Mouse (Mus musculus): ENCODE results near the gene Gm3248.
"Not testable (repeated sequence)": the region's sequence is repeated elsewhere in the genome, so short reads cannot be mapped to it uniquely, and the experiment has no call there.

Gene Gm3248

DNA sequence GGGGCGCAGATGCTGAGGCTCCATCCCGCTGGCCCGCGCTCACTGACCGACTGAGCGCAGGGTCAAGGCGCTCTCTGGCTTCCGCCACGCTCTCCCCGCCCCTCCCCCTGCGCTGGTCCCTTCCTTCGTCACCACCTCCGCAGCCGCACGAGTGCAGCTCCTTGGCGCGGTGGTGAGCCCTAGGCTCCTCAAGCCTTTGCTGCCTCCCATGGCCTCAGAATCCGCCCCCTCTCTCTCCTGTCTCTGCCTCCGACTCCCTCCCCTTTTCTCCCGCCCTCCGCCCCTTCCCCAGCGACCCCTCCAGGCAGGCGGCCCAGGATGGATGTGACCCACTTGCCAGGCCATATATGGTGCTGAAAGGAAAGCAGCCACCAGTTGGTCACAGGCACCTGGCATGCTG lies at the start of gene Gm3248:
Gm3248 (minus strand) TSS at position 111 of the 400 bp plus-strand sequence.
- DNase-seq (ENCODE audit: inconsistent ontology term): peak; percentile 20

- DNase-seq (ENCODE audit: inconsistent ontology term): not testable (repeated sequence)
Observed at GRCm38 (mm10) chr14:5987136-5987535, 25.6 kb upstream of the Gm3248 start.

DNA sequence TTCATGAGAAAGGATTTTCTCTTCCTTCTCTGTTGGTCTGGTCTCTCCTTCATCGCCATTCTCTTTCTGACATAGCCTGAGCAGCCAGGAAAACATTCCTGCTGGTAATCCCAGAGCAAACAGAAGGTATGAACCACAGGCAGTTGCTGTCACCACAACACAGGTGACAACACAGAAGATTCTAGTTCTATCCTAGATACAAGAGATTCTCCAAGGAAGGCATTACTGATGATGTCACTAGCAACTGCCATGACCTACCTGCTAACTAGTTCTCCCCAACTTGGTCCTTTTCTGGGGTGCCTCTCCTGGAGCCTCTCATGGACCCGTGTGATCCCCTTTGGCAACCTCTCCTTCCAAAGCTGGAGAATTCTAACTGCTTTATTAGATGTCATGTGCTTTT lies 17.5 kb upstream of the Gm3248 start, which contains the start of gene Gm3453:
Gm3453 (minus strand) TSS at position 101 of the 400 bp plus-strand sequence.
- not testable (repeated sequence) for DNase-seq (ENCODE audit: inconsistent ontology term)

GRCm38 (mm10) chr14:5962441-5962840 lies 896 bp upstream of the Gm3248 start:
- DNase-seq (ENCODE audit: inconsistent ontology term): not testable (repeated sequence)

DNA sequence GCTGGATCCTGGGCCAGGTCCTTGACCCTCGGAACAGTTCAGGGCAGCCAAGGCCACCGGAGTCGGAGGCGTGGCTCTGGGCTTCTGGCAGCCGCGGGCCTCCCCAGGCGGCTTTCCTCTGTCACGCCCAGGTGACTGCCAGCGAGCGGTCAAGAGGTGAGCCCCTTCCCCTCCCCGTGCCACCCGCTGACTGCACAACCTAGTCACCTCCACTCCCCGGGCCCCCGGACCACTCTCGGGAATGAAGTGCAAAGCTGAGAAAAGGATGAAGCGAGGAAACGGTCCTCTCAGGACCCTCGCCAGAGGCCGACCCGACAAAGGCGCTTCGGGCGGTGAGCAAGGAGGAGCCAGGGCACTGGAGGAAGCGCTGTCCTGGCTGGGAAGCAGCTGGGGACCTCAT lies 443 bp downstream of the Gm3248 start:
- peak; percentile 16 for DNase-seq (ENCODE audit: inconsistent ontology term)

GRCm38 (mm10) chr14:5960479-5960878 lies 1.1 kb downstream of the Gm3248 start:
- DNase-seq (ENCODE audit: inconsistent ontology term): not testable (repeated sequence)

DNA sequence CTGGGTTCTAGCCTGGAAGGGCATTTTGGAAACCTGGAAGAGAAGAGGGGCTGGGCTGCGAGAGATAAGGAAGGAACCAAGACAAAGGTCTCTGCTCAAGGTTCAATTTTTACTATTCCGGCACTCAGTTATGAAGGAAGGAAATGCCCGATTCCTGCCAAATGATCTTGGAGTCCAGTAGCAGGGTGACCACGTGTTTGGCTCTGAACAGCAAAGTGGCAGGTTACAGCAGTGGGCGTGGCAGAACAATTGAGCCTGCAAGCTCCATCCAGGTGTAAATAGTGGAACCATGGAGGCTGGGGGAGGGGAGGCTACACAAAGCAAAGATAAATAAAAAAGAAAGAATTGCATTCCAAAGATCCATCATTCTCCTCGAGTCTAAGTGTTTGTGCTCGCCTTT lies 38.3 kb downstream of the Gm3248 start:
- not testable (repeated sequence) for DNase-seq (ENCODE audit: inconsistent ontology term)

DNA sequence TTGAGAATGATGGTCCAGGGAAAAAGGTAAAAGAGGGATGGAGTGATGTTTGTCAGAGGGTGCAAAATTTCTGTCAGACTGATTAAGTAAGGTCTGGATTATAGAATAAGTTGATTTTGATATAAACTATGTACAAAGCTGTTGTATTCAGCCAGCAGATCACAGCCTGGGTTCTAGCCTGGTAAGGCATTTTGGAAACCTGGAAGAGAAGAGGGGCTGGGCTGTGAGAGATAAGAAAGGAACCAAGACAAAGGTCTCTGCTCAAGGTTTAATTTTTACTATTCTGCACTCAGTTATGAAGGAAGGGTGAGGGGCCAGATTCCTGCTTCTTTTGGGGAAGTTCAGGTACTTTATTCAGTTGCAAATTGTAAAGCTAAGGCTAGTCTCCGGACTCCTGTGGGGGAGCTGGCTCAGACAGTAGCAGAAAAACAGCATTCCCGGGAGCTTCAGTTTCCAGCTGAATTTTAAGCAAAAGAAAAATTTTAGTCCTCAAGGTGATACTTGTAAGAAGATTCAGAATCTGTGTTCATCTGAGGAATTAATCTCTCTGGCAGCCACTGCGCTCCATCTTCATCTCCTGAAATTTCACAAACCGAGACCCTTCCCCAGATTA lies 43.1 kb downstream of the Gm3248 start:
- not testable (repeated sequence) for DNase-seq (ENCODE audit: inconsistent ontology term)

DNA sequence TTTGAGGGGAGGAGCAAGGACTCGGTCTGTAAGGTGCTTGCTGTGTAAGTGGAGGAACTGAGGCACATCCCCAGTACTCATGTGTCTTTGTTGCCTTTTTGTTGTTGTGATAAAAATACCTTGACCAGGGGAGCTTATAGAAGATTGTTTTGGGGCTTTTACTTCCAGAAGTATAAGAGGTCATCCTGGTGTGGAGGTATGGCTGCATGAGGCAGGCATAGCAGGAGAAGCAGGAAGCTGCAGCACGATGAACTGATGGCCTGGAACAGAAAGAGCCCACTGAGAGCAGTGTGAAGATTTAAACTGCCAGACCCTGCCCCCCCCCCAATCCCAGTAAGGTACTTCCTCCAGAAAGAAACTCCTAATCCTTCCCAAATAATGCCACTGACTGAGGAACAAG lies 47.8 kb downstream of the Gm3248 start:
- DNase-seq (ENCODE audit: inconsistent ontology term): not testable (repeated sequence)

All from Muller cell, postnatal 12 days (primary cell).